Mouse (Mus musculus): ENCODE measurements around the gene Nhlrc1. TPM values are rescaled to one million over a fixed set of nuclear protein-coding genes. Genes with fewer than 3 reads are reported as not detected.

The Nhlrc1 gene
- total RNA-seq, 1 experiment = 3.6 TPM

- no peak for DNase-seq (ENCODE audit: low read depth, low spot score)
- Histone ChIP-seq H3K36me3 (ENCODE audit: control insufficient read depth, insufficient read depth, low read length, poor library complexity, severe bottlenecking) (no peaks in the 10 kb centered on the region), H3K27ac (ENCODE audit: insufficient read depth, low read depth, low read length, poor library complexity, severe bottlenecking) (no peak within 1 kb of the TSS), H3K4me3 (ENCODE audit: insufficient read depth in 1 of 2, low read depth in 1 of 2, low read length in 2 of 2, poor library complexity in 1 of 2, severe bottlenecking in 1 of 2) (peak within 1 kb of the TSS; percentile 81 to 96), H3K9me3 (ENCODE audit: control insufficient read depth, insufficient read depth, low read depth, low read length) (no peaks in the 10 kb centered on the region), H3K9ac (ENCODE audit: insufficient read depth, low read depth, low read length, poor library complexity, severe bottlenecking) (peak within 1 kb of the TSS; percentile 73), H3K4me1 (ENCODE audit: control insufficient read depth in 2 of 2, insufficient read depth in 2 of 2, low read length in 2 of 2, poor library complexity in 1 of 2) (peaks cover 0 to 3% of the 10 kb centered on the region in 2 experiments; a peak in 1 of 4 replicates)
- in situ Hi-C loops (cut with MboI; ENCODE audit: low sequenced_read_pairs in 2 of 2, unreplicated experiment in 2 of 2) = no loop called here
- TF ChIP-seq ZC3H11A (IDR thresholded peaks at IDR 0.05; ENCODE audit: borderline replicate concordance, low read depth, low read length) (no peak), CHD2 (IDR thresholded peaks at IDR 0.05; ENCODE audit: low read depth, low read length) (no peak), MAFK (IDR thresholded peaks at IDR 0.05; ENCODE audit: insufficient read depth, low read depth, low read length) (no peak), HCFC1 (IDR thresholded peaks at IDR 0.05; ENCODE audit: borderline replicate concordance, insufficient read depth, low read length) (no peak), ZNF384 (IDR thresholded peaks at IDR 0.05; ENCODE audit: low read depth, low read length) (no peak)
Observed at GRCm38 (mm10) chr13:47044617-47044947, 29.9 kb upstream of the Nhlrc1 start, which contains the start of gene Tpmt. Gene Tpmt (minus strand): TSS chr13:47044737.

DNA sequence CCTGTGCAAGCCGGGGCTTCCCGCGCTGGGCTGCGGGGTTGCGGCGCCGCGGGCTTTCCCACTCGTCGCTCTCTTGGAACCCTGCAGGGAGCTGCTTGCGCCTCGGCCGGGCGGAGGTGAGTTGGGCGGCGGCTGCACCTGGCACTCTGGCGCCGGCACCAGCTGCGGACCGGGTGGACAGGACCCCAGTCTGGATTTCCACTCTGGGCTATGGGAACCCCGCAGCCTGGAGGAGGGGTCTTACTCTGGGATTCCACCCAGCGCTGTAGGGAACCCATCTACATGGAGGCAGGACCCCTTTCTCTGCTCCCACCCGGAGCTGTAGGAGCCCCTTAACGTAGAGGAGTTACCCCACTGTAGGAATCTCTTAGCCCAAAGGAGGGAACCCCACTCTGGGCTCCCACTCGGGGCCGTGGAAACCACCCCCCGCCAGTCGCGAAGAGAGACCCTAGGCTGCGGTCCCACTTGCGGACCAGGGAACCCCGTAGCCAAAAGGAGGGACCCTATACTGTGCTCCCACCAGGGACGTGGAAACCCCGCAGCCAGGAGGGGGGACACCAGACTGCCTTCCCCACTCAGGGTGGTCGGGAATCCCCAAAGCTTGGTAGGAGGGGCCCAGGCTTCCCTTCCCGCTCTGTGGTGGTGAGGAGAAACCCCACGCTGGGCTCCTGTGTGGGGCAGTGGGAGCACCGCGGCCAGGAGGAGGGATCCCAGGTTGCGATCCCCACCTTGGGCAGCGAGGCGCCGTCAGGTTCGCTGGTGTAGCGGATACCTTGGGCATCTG is 29.4 kb upstream of the Nhlrc1 start:
- no peak for DNase-seq (ENCODE audit: low read depth, low spot score)
- in situ Hi-C loops (cut with MboI; ENCODE audit: low sequenced_read_pairs in 2 of 2, unreplicated experiment in 2 of 2) = no loop called here
- Histone ChIP-seq H3K9ac (ENCODE audit: insufficient read depth, low read depth, low read length, poor library complexity, severe bottlenecking) (peak overlapping the region; percentile 73), H3K9me3 (ENCODE audit: control insufficient read depth, insufficient read depth, low read depth, low read length) (no peaks in the 10 kb centered on the region), H3K4me1 (ENCODE audit: control insufficient read depth in 2 of 2, insufficient read depth in 2 of 2, low read length in 2 of 2, poor library complexity in 1 of 2) (peaks cover 0 to 3% of the 10 kb centered on the region in 2 experiments; a peak in 1 of 4 replicates), H3K27ac (ENCODE audit: insufficient read depth, low read depth, low read length, poor library complexity, severe bottlenecking) (no peak overlapping the region), H3K4me3 (ENCODE audit: insufficient read depth in 1 of 2, low read depth in 1 of 2, low read length in 2 of 2, poor library complexity in 1 of 2, severe bottlenecking in 1 of 2) (peak overlapping the region; percentile 81 to 96), H3K36me3 (ENCODE audit: control insufficient read depth, insufficient read depth, low read length, poor library complexity, severe bottlenecking) (no peaks in the 10 kb centered on the region)
- no peak for TF ChIP-seq MAFK (IDR thresholded peaks at IDR 0.05; ENCODE audit: insufficient read depth, low read depth, low read length)
- no peak for TF ChIP-seq ZNF384 (IDR thresholded peaks at IDR 0.05; ENCODE audit: low read depth, low read length)
- no peak for TF ChIP-seq CHD2 (IDR thresholded peaks at IDR 0.05; ENCODE audit: low read depth, low read length)
- no peak for TF ChIP-seq HCFC1 (IDR thresholded peaks at IDR 0.05; ENCODE audit: borderline replicate concordance, insufficient read depth, low read length)
- no peak for TF ChIP-seq ZC3H11A (IDR thresholded peaks at IDR 0.05; ENCODE audit: borderline replicate concordance, low read depth, low read length)

GRCm38 (mm10) chr13:47043030-47043680 is 28.5 kb upstream of the Nhlrc1 start, which contains the start of gene Kdm1b:
Gene Kdm1b (plus strand): TSS chr13:47043499.
- peak within 1 kb of the TSS; percentile 81 to 96 for H3K4me3 ChIP-seq (ENCODE audit: insufficient read depth in 1 of 2, low read depth in 1 of 2, low read length in 2 of 2, poor library complexity in 1 of 2, severe bottlenecking in 1 of 2)
- no peaks in the 10 kb centered on the region for H3K36me3 ChIP-seq (ENCODE audit: control insufficient read depth, insufficient read depth, low read length, poor library complexity, severe bottlenecking)
- H3K4me1 ChIP-seq (ENCODE audit: control insufficient read depth in 2 of 2, insufficient read depth in 2 of 2, low read length in 2 of 2, poor library complexity in 1 of 2) = peaks cover 0 to 3% of the 10 kb centered on the region in 2 experiments; a peak in 1 of 4 replicates
- peak within 1 kb of the TSS; percentile 73 for H3K9ac ChIP-seq (ENCODE audit: insufficient read depth, low read depth, low read length, poor library complexity, severe bottlenecking)
- in situ Hi-C loops (cut with MboI; ENCODE audit: low sequenced_read_pairs in 2 of 2, unreplicated experiment in 2 of 2) = no loop called here
- DNase-seq (ENCODE audit: low read depth, low spot score) = peak; percentile 99
- H3K27ac ChIP-seq (ENCODE audit: insufficient read depth, low read depth, low read length, poor library complexity, severe bottlenecking) = no peak within 1 kb of the TSS
- no peaks in the 10 kb centered on the region for H3K9me3 ChIP-seq (ENCODE audit: control insufficient read depth, insufficient read depth, low read depth, low read length)
- TF ChIP-seq HCFC1 (IDR thresholded peaks at IDR 0.05; ENCODE audit: borderline replicate concordance, insufficient read depth, low read length) (no peak), CHD2 (IDR thresholded peaks at IDR 0.05; ENCODE audit: low read depth, low read length) (no peak), MAFK (IDR thresholded peaks at IDR 0.05; ENCODE audit: insufficient read depth, low read depth, low read length) (no peak), ZC3H11A (IDR thresholded peaks at IDR 0.05; ENCODE audit: borderline replicate concordance, low read depth, low read length) (no peak), ZNF384 (IDR thresholded peaks at IDR 0.05; ENCODE audit: low read depth, low read length) (no peak)

- no peaks in the 10 kb centered on the region for H3K36me3 ChIP-seq (ENCODE audit: control insufficient read depth, insufficient read depth, low read length, poor library complexity, severe bottlenecking)
- H3K4me3 ChIP-seq (ENCODE audit: insufficient read depth in 1 of 2, low read depth in 1 of 2, low read length in 2 of 2, poor library complexity in 1 of 2, severe bottlenecking in 1 of 2) = peak overlapping the region in 1 of 2 experiments; percentile 73; a peak in 3 of 4 replicates
- H3K4me1 ChIP-seq (ENCODE audit: control insufficient read depth in 2 of 2, insufficient read depth in 2 of 2, low read length in 2 of 2, poor library complexity in 1 of 2) = peaks cover 0 to 3% of the 10 kb centered on the region in 2 experiments; a peak in 1 of 4 replicates
- H3K9me3 ChIP-seq (ENCODE audit: control insufficient read depth, insufficient read depth, low read depth, low read length) = no peaks in the 10 kb centered on the region
- no peak for DNase-seq (ENCODE audit: low read depth, low spot score)
- in situ Hi-C loops (cut with MboI; ENCODE audit: low sequenced_read_pairs in 2 of 2, unreplicated experiment in 2 of 2) = no loop called here
- no peak overlapping the region for H3K27ac ChIP-seq (ENCODE audit: insufficient read depth, low read depth, low read length, poor library complexity, severe bottlenecking)
- no peak for TF ChIP-seq HCFC1 (IDR thresholded peaks at IDR 0.05; ENCODE audit: borderline replicate concordance, insufficient read depth, low read length)
- no peak for TF ChIP-seq ZNF384 (IDR thresholded peaks at IDR 0.05; ENCODE audit: low read depth, low read length)
- no peak for TF ChIP-seq CHD2 (IDR thresholded peaks at IDR 0.05; ENCODE audit: low read depth, low read length)
- no peak for TF ChIP-seq ZC3H11A (IDR thresholded peaks at IDR 0.05; ENCODE audit: borderline replicate concordance, low read depth, low read length)
- no peak for TF ChIP-seq MAFK (IDR thresholded peaks at IDR 0.05; ENCODE audit: insufficient read depth, low read depth, low read length)
- H3K9ac ChIP-seq (ENCODE audit: insufficient read depth, low read depth, low read length, poor library complexity, severe bottlenecking) = no peak overlapping the region
Observed at GRCm38 (mm10) chr13:47042024-47042633, 27.5 kb upstream of the Nhlrc1 start.

Measured in ES-E14 (cell line).